Mouse (Mus musculus) embryonic facial prominence, embryonic 12.5 days (tissue): ENCODE measurements around the gene Sf3a2. TPM values are rescaled to one million over a fixed set of nuclear protein-coding genes. Genes with fewer than 3 reads are reported as not detected.

Experiments
- ATAC-seq: fragments of 200-750 bp; cut with Nextera tagmentation; 2 replicates; pipeline ENCODE4 v1.8.0; 2017; ENCODE audit not compliant: insufficient number of reproducible peaks, insufficient read depth, low FRiP score, low TSS enrichment
- H3K27ac ChIP-seq: fragments of 300-500 bp; sonication (generic); 2 replicates; pipeline ENCODE4 v1.5.1; 2016; ENCODE audit warnings: mild to moderate bottlenecking
- H3K27me3 ChIP-seq: fragments of 300-500 bp; sonication (generic); 2 replicates; pipeline ENCODE4 v1.6.1; 2016; ENCODE audit warnings: mild to moderate bottlenecking, moderate library complexity
- H3K36me3 ChIP-seq: fragments of 300-500 bp; sonication (generic); 2 replicates; pipeline ENCODE4 v1.6.1; 2016; ENCODE audit warnings: mild to moderate bottlenecking
- H3K4me1 ChIP-seq: fragments of 300-500 bp; sonication (generic); 2 replicates; pipeline ENCODE4 v1.6.1; 2016
- H3K4me2 ChIP-seq: fragments of 300-500 bp; sonication (generic); replicated peaks from 2 replicates; pipeline ENCODE4 v1.6.1; 2016; ENCODE audit warnings: mild to moderate bottlenecking, moderate library complexity
- H3K4me3 ChIP-seq: fragments of 300-500 bp; sonication (generic); 2 replicates; pipeline ENCODE4 v1.5.1; 2016; ENCODE audit warnings: mild to moderate bottlenecking
- H3K9ac ChIP-seq: fragments of 300-500 bp; sonication (generic); 2 replicates; pipeline ENCODE4 v1.6.1; 2016; ENCODE audit warnings: mild to moderate bottlenecking, moderate library complexity
- H3K9me3 ChIP-seq: fragments of 300-500 bp; sonication (generic); 2 replicates; pipeline ENCODE4 v1.6.1; 2016; ENCODE audit warnings: mild to moderate bottlenecking, moderate library complexity
- WGBS: fragments of 180-500 bp; shearing (Covaris S2); methylation state at CpG from one replicate; pipeline ENCODE4 v1.1.7; 2016; 5-methylcytosine and 5-hydroxymethylcytosine counted together
- microRNA counts: library from miRNA; unstranded; fragments of <30 nt; microRNA quantifications from one replicate; lab custom pipeline; 2017
- microRNA-seq: library from miRNA; unstranded; fragments of <30 nt; microRNA quantifications from one replicate; pipeline ENCODE4, GENCODE M21; 2017
- polyA plus RNA-seq: library from polyadenylated mRNA; unstranded; fragments of >200 nt; fragmentation: Nextera tagmentation; extraction: Ambion mirVana; gene quantifications from 2 replicates; pipeline ENCODE4 v1.2.1, GENCODE M21; 2016

Gene Sf3a2
- polyA plus RNA-seq, 1 experiment from 2014 or later, result 71.7 TPM

DNA sequence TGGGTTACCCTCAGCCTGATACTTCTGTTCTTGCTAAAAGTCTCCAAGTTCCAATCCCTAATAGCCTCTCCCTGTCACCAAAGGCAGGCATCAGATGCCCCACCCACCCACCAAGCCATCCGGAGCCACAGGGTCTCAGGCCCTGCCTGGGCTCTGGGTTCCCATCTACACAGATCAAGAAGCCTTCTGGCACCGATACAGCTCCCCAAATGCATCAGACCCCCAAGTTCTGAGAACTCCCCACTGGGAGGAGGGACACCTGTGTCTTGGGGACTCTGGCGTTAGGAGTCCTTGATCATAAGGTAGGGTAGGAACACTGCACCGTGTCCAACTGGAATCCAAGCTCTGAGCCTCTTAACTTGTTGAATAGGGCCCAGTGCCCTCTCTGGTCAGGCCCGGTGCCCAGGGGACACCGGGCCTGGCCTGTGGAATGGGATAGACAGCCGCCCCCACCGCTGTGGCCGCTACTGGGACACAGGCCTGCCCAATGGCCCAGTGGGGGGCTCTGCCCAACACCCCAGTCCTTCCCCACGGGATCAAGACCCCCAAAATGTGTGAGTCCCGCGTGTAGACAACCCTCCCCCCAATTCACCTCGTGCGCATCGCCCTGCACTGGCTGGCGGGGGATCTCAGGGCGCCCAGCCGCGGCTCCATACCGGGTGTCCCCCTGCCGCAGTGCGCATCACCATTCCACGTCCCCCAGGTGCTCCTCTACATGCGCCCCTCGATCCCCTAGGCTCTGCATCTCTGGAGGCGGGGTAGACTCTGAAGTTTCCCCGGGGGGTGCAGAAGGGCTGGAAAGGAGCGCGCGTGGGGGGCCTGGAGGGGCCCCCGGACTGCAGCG is 45.3 kb downstream of the Sf3a2 start:
- no peak for ATAC-seq
- peak overlapping the region; percentile 65 for H3K9ac ChIP-seq
- H3K36me3 ChIP-seq, result no peaks in the 10 kb centered on the region
- H3K4me2 ChIP-seq, result peak overlapping the region; percentile 94
- peak overlapping the region; percentile 54 for H3K4me3 ChIP-seq
- H3K27me3 ChIP-seq, result peaks cover 55% of the 10 kb centered on the region
- no peaks in the 10 kb centered on the region for H3K9me3 ChIP-seq
- peaks cover 10% of the 10 kb centered on the region for H3K4me1 ChIP-seq
- WGBS, result 8% methylated on average over 32 of the region's 32 CpGs
- no peak overlapping the region for H3K27ac ChIP-seq

GRCm38 (mm10) chr10:80843931-80844547 is 46.0 kb downstream of the Sf3a2 start, which contains the start of gene Lingo3:
TSS of gene Lingo3 (minus strand) at chr10:80844039.
- Histone ChIP-seq H3K27ac (no peak within 1 kb of the TSS), H3K4me2 (peak within 1 kb of the TSS; percentile 94), H3K9ac (peak within 1 kb of the TSS; percentile 65), H3K4me3 (peak within 1 kb of the TSS; percentile 54), H3K36me3 (no peaks in the 10 kb centered on the region), H3K27me3 (peaks cover 52% of the 10 kb centered on the region), H3K4me1 (peaks cover 10% of the 10 kb centered on the region), H3K9me3 (no peaks in the 10 kb centered on the region)
- ATAC-seq, result no peak
- 3% methylated on average over 51 of the region's 51 CpGs for WGBS

GRCm38 (mm10) chr10:80845055-80845693 is 47.2 kb downstream of the Sf3a2 start:
- Histone ChIP-seq H3K27ac (no peak overlapping the region), H3K4me1 (peaks cover 10% of the 10 kb centered on the region), H3K4me2 (no peak overlapping the region), H3K36me3 (0 out of 2 replicates have a peak, but pooled peaks cover 2% of the 10 kb centered on the region), H3K4me3 (no peak overlapping the region), H3K27me3 (peaks cover 52% of the 10 kb centered on the region), H3K9ac (no peak overlapping the region), H3K9me3 (no peaks in the 10 kb centered on the region)
- 62% methylated on average over 8 of the region's 8 CpGs for WGBS
- ATAC-seq, result no peak

DNA sequence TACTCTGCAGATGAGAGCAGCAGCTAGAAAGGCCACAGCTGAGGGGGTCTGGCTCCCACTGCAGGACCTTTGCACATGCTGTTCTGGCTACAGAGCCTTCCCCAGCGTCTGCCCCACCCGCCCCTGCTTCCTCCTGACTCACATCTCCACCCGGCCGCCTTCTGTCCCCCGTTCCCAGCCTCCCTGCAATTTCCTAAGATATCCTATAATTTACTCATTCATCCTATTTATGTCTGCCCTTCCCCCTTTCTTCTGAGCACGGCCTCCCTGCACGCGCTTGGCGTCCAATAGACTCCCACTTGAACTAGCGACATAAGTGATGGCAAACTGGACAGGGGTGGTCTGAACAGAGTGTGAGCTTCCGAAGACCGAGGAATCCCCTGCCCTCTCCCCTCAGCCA is 47.7 kb downstream of the Sf3a2 start:
- no peak overlapping the region for H3K27ac ChIP-seq
- H3K9ac ChIP-seq, result no peak overlapping the region
- H3K36me3 ChIP-seq, result 0 out of 2 replicates have a peak, but pooled peaks cover 2% of the 10 kb centered on the region
- ATAC-seq, result no peak
- peaks cover 52% of the 10 kb centered on the region for H3K27me3 ChIP-seq
- no peaks in the 10 kb centered on the region for H3K9me3 ChIP-seq
- peaks cover 10% of the 10 kb centered on the region for H3K4me1 ChIP-seq
- H3K4me2 ChIP-seq, result no peak overlapping the region
- no peak overlapping the region for H3K4me3 ChIP-seq
- 84% methylated on average over 12 of the region's 12 CpGs for WGBS

GRCm38 (mm10) chr10:80848571-80848970 is 50.6 kb downstream of the Sf3a2 start:
- H3K27me3 ChIP-seq, result peaks cover 31% of the 10 kb centered on the region
- H3K4me2 ChIP-seq, result no peak overlapping the region
- ATAC-seq, result no peak
- peaks cover 26% of the 10 kb centered on the region for H3K36me3 ChIP-seq
- H3K9ac ChIP-seq, result no peak overlapping the region
- 16% methylated on average over 10 of the region's 10 CpGs for WGBS
- no peaks in the 10 kb centered on the region for H3K9me3 ChIP-seq
- H3K27ac ChIP-seq, result no peak overlapping the region
- H3K4me3 ChIP-seq, result no peak overlapping the region
- H3K4me1 ChIP-seq, result peaks cover 10% of the 10 kb centered on the region

MicroRNAs encoded within 50 kb of the gene (microRNA counts, 519-probe panel; counts per million panel counts)
- microRNA mmu-miR-1982 (lab: Ali Mortazavi, UCI), result 460 counts per million, percentile 65 among the panel's probes with 10 or more counts

Small RNAs within 50 kb of the gene (microRNA-seq; reads per million reads assigned to microRNA genes)
- gene Mir1982, result 4.4 reads per million, percentile 18 among the genes with 10 or more reads in this experiment

Other genes starting within 250 kb of the Sf3a2 start
- gene Rexo1, start 236.6 kb upstream of the Sf3a2 start, polyA plus RNA-seq, result 32.9 and 33.1 TPM in 2 replicates
- gene Klf16, start 220.9 kb upstream of the Sf3a2 start, polyA plus RNA-seq, result 12.4 and 12.5 TPM in 2 replicates
- 123 and 125 TPM in 2 replicates for gene Abhd17a, start 207.9 kb upstream of the Sf3a2 start, polyA plus RNA-seq
- 77.4 and 80.6 TPM in 2 replicates for gene Scamp4, start 195.3 kb upstream of the Sf3a2 start, polyA plus RNA-seq
- gene Adat3, start 195.3 kb upstream of the Sf3a2 start, polyA plus RNA-seq, result 7.0 and 7.8 TPM in 2 replicates
- gene Gm49322, start 192.2 kb upstream of the Sf3a2 start, polyA plus RNA-seq, result 4.7 and 5.9 TPM in 2 replicates
- 250 and 263 TPM in 2 replicates for gene Csnk1g2, start 175.4 kb upstream of the Sf3a2 start, polyA plus RNA-seq
- gene Btbd2, start 141.1 kb upstream of the Sf3a2 start, polyA plus RNA-seq, result 109 and 110 TPM in 2 replicates
- 117 and 122 TPM in 2 replicates for gene Mknk2, start 120.1 kb upstream of the Sf3a2 start, polyA plus RNA-seq
- 57.4 and 60.9 TPM in 2 replicates for gene Mob3a, start 96.2 kb upstream of the Sf3a2 start, polyA plus RNA-seq
- 20.5 and 23.6 TPM in 2 replicates for gene Izumo4, start 96.0 kb upstream of the Sf3a2 start, polyA plus RNA-seq
- gene Ap3d1, start 55.9 kb upstream of the Sf3a2 start, polyA plus RNA-seq, result 84.7 and 85.8 TPM in 2 replicates
- 23.5 and 26.1 TPM in 2 replicates for gene Dot1l, start 43.0 kb upstream of the Sf3a2 start, polyA plus RNA-seq
- gene Plekhj1, start 428 bp downstream of the Sf3a2 start, polyA plus RNA-seq, result 132 and 142 TPM in 2 replicates
- gene Amh, start 7.0 kb downstream of the Sf3a2 start, polyA plus RNA-seq, result not detected in 2 replicates
- 1.6 and 1.8 TPM in 2 replicates for gene Jsrp1, start 15.3 kb downstream of the Sf3a2 start, polyA plus RNA-seq
- 1,786 and 1,871 TPM in 2 replicates for gene Oaz1, start 28.5 kb downstream of the Sf3a2 start, polyA plus RNA-seq
- gene Lingo3, start 45.8 kb downstream of the Sf3a2 start, polyA plus RNA-seq, result 1.7 and 2.1 TPM in 2 replicates
- gene Lsm7, start 57.0 kb downstream of the Sf3a2 start, polyA plus RNA-seq, result 314 and 329 TPM in 2 replicates
- gene Sppl2b, start 57.1 kb downstream of the Sf3a2 start, polyA plus RNA-seq, result 52.0 and 53.0 TPM in 2 replicates
- gene Tmprss9, start 73.7 kb downstream of the Sf3a2 start, polyA plus RNA-seq, result 0.09 and 0.10 TPM in 2 replicates
- 308 and 322 TPM in 2 replicates for gene Timm13, start 102.8 kb downstream of the Sf3a2 start, polyA plus RNA-seq
- gene Lmnb2, start 120.0 kb downstream of the Sf3a2 start, polyA plus RNA-seq, result 70.3 TPM in 2 replicates
- 15.9 and 20.5 TPM in 2 replicates for gene Gadd45b, start 131.9 kb downstream of the Sf3a2 start, polyA plus RNA-seq
- gene Gng7, start 216.7 kb downstream of the Sf3a2 start, polyA plus RNA-seq, result 11.0 and 11.4 TPM in 2 replicates
- 1.9 and 2.1 TPM in 2 replicates for gene Diras1, start 227.5 kb downstream of the Sf3a2 start, polyA plus RNA-seq
- gene Slc39a3, start 239.2 kb downstream of the Sf3a2 start, polyA plus RNA-seq, result 21.8 and 21.9 TPM in 2 replicates